Mouse (Mus musculus): ENCODE data around the gene Ephb4. TPM values are rescaled to one million over a fixed set of nuclear protein-coding genes. Genes with fewer than 3 reads are reported as not detected.

The Ephb4 gene
- polyA plus RNA-seq, 2 experiments, result 78.1 to 102 TPM

DNA sequence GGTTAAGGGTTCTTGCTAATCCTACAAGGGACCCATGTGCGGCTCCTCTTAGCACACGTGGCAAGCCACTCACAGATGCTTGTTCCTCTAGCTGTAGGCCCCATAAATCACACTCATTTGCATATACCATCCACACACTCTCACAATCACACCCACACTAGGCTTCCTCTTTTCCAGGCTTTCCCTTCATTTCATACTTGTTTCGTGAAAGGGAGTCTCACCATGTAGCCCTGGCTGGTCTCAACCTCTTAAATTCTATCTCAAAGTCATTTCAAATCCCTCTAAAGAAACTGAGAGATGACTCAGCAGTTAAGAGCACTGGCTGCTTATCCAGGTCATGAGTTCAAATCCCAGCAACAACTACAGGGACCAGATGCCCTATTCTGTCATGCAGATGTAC lies 44.1 kb upstream of the Ephb4 start:
- peaks cover 69% of the 10 kb centered on the region for H3K36me3 ChIP-seq (ENCODE audit: control insufficient read depth, insufficient read depth, low read length)
- DNase-seq (ENCODE audit: low spot score), result no peak
- H3K27ac ChIP-seq (replicated peaks; ENCODE audit: low read depth, low read length), result no peak overlapping the region
- H3K4me2 ChIP-seq (replicated peaks; ENCODE audit: low read depth, low read length, severe bottlenecking), result peak overlapping the region; percentile 78
- ATAC-seq (ENCODE audit: low FRiP score, low read depth), result no peak
- H3K9ac ChIP-seq (ENCODE audit: low read depth, low read length, severe bottlenecking), result 0 out of 2 replicates have a peak overlapping the region, but pooled peaks have one; percentile 97
- H3K4me3 ChIP-seq (replicated peaks; ENCODE audit: low read length), result peak overlapping the region; percentile 94
- no peaks in the 10 kb centered on the region for H3K9me3 ChIP-seq (ENCODE audit: control insufficient read depth, low read length)
- no peak for TF ChIP-seq POLR2A (IDR thresholded peaks at IDR 0.05; ENCODE audit: borderline replicate concordance, extremely low read depth, insufficient read depth, insufficient read length)
- H3K27me3 ChIP-seq (ENCODE audit: control insufficient read depth, insufficient read depth, low read length), result no peaks in the 10 kb centered on the region
- H3K4me1 ChIP-seq (ENCODE audit: control insufficient read depth, insufficient read depth, low read length), result peaks cover 21% of the 10 kb centered on the region
- 36% methylated on average over 3 of the region's 3 CpGs for WGBS

GRCm38 (mm10) chr5:137306439-137307005 lies 43.4 kb upstream of the Ephb4 start:
- TF ChIP-seq POLR2A (IDR thresholded peaks at IDR 0.05; ENCODE audit: borderline replicate concordance, extremely low read depth, insufficient read depth, insufficient read length), result no peak
- Histone ChIP-seq H3K27ac (replicated peaks; ENCODE audit: low read depth, low read length) (peak overlapping the region; percentile 91; the same call in 1 of the 2 replicates), H3K4me2 (replicated peaks; ENCODE audit: low read depth, low read length, severe bottlenecking) (peak overlapping the region; percentile 78), H3K9ac (ENCODE audit: low read depth, low read length, severe bottlenecking) (peak overlapping the region; percentile 97), H3K27me3 (ENCODE audit: control insufficient read depth, insufficient read depth, low read length) (no peaks in the 10 kb centered on the region), H3K4me1 (ENCODE audit: control insufficient read depth, insufficient read depth, low read length) (peaks cover 18% of the 10 kb centered on the region), H3K36me3 (ENCODE audit: control insufficient read depth, insufficient read depth, low read length) (peaks cover 69% of the 10 kb centered on the region), H3K9me3 (ENCODE audit: control insufficient read depth, low read length) (no peaks in the 10 kb centered on the region), H3K4me3 (replicated peaks; ENCODE audit: low read length) (peak overlapping the region; percentile 94)
- DNase-seq (ENCODE audit: low spot score) (no peak), ATAC-seq (ENCODE audit: low FRiP score, low read depth) (no peak)
- WGBS, result 14% methylated on average over 12 of the region's 12 CpGs

GRCm38 (mm10) chr5:137307071-137307912 lies 42.6 kb upstream of the Ephb4 start, which contains the start of gene Srrt:
Gene Srrt (minus strand): TSS chr5:137307674.
- no peaks in the 10 kb centered on the region for H3K27me3 ChIP-seq (ENCODE audit: control insufficient read depth, insufficient read depth, low read length)
- under 1% methylated on average over 49 of the region's 72 CpGs for WGBS
- peaks cover 23% of the 10 kb centered on the region for H3K4me1 ChIP-seq (ENCODE audit: control insufficient read depth, insufficient read depth, low read length)
- no peaks in the 10 kb centered on the region for H3K9me3 ChIP-seq (ENCODE audit: control insufficient read depth, low read length)
- peaks cover 68% of the 10 kb centered on the region for H3K36me3 ChIP-seq (ENCODE audit: control insufficient read depth, insufficient read depth, low read length)
- peak; percentile 67; the same call in 1 of the 2 replicates for TF ChIP-seq POLR2A (IDR thresholded peaks at IDR 0.05; ENCODE audit: borderline replicate concordance, extremely low read depth, insufficient read depth, insufficient read length)
- peak within 1 kb of the TSS; percentile 78 for H3K4me2 ChIP-seq (replicated peaks; ENCODE audit: low read depth, low read length, severe bottlenecking)
- peak within 1 kb of the TSS; percentile 97 for H3K9ac ChIP-seq (ENCODE audit: low read depth, low read length, severe bottlenecking)
- peak within 1 kb of the TSS; percentile 94 for H3K4me3 ChIP-seq (replicated peaks; ENCODE audit: low read length)
- peak within 1 kb of the TSS; percentile 91 for H3K27ac ChIP-seq (replicated peaks; ENCODE audit: low read depth, low read length)
- DNase-seq (ENCODE audit: low spot score), result peak; percentile 97
- peak; percentile 91 for ATAC-seq (ENCODE audit: low FRiP score, low read depth)

DNA sequence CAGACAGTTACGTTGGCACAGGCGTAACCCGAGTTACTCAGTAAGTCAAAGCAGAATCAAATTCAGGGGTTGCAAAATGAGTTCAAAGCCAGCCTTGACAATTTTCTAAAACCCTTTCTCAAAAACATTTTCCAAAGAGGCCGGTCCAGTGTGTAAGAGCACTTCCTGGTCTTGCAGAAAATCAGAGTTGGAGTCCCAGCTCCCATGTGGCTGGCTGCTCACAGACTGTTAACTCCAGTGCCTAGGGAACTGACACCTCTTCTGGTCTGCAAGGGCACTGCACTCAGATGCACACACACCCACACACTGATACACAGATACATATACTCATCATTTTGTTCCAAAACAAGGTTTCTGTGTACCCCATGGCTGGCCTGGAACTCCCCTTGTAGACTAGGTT lies 41.6 kb upstream of the Ephb4 start:
- 89% methylated on average over 4 of the region's 4 CpGs for WGBS
- ATAC-seq (ENCODE audit: low FRiP score, low read depth) (no peak), DNase-seq (ENCODE audit: low spot score) (no peak)
- Histone ChIP-seq H3K27me3 (ENCODE audit: control insufficient read depth, insufficient read depth, low read length) (no peaks in the 10 kb centered on the region), H3K9ac (ENCODE audit: low read depth, low read length, severe bottlenecking) (no peak overlapping the region; the same call in 1 of the 2 replicates), H3K36me3 (ENCODE audit: control insufficient read depth, insufficient read depth, low read length) (peaks cover 62% of the 10 kb centered on the region), H3K27ac (replicated peaks; ENCODE audit: low read depth, low read length) (peak overlapping the region; percentile 91), H3K9me3 (ENCODE audit: control insufficient read depth, low read length) (no peaks in the 10 kb centered on the region), H3K4me2 (replicated peaks; ENCODE audit: low read depth, low read length, severe bottlenecking) (peak overlapping the region; percentile 78), H3K4me1 (ENCODE audit: control insufficient read depth, insufficient read depth, low read length) (peaks cover 31% of the 10 kb centered on the region), H3K4me3 (replicated peaks; ENCODE audit: low read length) (peak overlapping the region; percentile 94)
- TF ChIP-seq POLR2A (IDR thresholded peaks at IDR 0.05; ENCODE audit: borderline replicate concordance, extremely low read depth, insufficient read depth, insufficient read length), result no peak

DNA sequence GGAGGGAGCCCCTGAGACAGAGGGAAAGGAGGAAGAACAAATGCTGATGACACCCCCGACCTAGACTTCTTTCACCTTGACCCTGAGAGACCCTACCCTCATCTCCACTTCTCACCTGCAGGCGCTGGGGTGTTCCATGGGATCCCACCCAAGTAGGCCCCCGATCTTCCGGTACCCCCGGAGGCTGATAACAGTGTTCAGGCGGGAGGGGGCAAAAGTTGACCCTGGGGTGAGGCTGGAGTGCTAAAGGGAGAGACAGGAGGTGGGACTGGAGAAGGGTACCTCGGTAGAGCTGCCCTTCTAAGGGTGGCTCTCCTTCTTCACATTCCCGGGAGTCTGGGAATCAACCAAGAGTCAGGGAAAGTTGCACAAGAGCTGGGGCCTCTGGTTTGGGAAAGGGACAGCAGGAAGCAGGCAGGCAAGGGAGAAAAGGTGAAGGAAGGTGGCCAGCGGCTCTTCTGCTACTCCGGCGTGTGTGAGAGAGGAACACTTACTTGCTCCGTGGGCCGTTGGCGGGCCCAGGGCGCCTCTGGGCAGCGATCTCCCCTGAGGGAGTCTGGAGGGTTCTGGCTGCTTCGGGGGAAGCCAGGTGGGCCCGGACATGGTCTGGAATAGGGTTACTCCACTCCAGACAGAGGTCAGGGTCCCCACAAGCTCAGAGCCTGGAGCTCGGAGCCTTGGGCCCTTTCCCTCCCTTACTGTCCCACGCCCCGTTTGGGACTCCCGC lies 36.3 kb upstream of the Ephb4 start:
- no peak for ATAC-seq (ENCODE audit: low FRiP score, low read depth)
- under 1% methylated on average over 21 of the region's 22 CpGs for WGBS
- Histone ChIP-seq H3K36me3 (ENCODE audit: control insufficient read depth, insufficient read depth, low read length) (peaks cover 63% of the 10 kb centered on the region), H3K4me3 (replicated peaks; ENCODE audit: low read length) (peak overlapping the region; percentile 71), H3K27ac (replicated peaks; ENCODE audit: low read depth, low read length) (peak overlapping the region; percentile 96), H3K4me2 (replicated peaks; ENCODE audit: low read depth, low read length, severe bottlenecking) (peak overlapping the region; percentile 94), H3K9me3 (ENCODE audit: control insufficient read depth, low read length) (no peaks in the 10 kb centered on the region), H3K9ac (ENCODE audit: low read depth, low read length, severe bottlenecking) (peak overlapping the region; percentile 84), H3K4me1 (ENCODE audit: control insufficient read depth, insufficient read depth, low read length) (peaks cover 29% of the 10 kb centered on the region), H3K27me3 (ENCODE audit: control insufficient read depth, insufficient read depth, low read length) (no peaks in the 10 kb centered on the region)
- peak; percentile 63; the same call in 1 of the 2 replicates for TF ChIP-seq POLR2A (IDR thresholded peaks at IDR 0.05; ENCODE audit: borderline replicate concordance, extremely low read depth, insufficient read depth, insufficient read length)
- no peak for DNase-seq (ENCODE audit: low spot score)
